Comparison of ENCODE assay signal across 9 mouse cellular contexts in the genomic region with DNA sequence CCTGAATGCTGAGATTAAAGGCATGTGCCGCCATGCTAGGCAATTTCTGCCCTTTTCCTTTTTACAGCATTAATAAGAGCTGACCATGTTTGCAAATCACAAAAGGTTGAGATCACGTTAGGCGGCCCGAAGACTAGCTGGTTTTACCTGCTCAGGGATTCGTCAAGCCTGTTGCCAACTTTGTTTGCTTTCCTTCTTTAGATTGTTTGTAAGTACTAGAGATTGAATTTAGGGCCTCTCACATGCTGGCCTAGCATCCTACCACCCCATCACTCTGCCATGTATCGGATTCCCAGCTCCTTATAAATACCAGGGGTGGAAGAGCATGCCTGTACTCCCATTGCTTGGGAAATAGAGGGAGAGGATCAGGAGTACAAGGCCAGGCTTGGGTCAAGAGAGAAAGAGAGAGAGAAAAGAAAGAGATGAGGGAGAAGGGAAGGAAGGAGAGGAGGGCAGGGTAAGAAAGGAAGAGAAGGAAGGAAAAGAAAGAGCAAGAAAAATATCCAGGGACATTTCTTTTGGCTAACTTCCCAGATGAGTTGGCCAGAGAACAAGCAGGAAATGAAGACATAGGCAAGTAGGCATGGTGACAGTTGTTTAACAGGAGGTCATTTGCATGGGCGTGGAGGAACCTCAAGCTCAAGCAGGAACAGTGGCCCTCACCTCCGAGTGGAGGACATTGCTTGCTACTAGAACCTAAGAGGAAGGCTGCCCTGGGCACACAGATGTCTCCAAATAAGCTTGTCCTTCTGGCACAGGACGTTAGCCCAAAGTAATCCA. TPM values are rescaled to one million over a fixed set of nuclear protein-coding genes. Genes with fewer than 3 reads are reported as not detected.
DNase-seq lines count a peak whose midpoint lies in the region; ATAC-seq lines count a peak whose summit lies in the region.
"Had no signal": no experiment of that assay in that cellular context is flagged by ENCODE, and none has a peak within 500 bp of the region (broad histone marks: within the 10 kb centered on the region; RNA-seq: fewer than 3 reads in every experiment).

No protein-coding gene starts in this region.

- peak; percentile 48 for DNase-seq in heart, adult 8-10 months (ENCODE audit: low spot score)
- peak; percentile 62 for DNase-seq in NIH3T3 (ENCODE audit: low read depth)
- DNase-seq in heart, postnatal 10 days = peak; percentile 36 to 41
- no peak for DNase-seq in left cerebral cortex, adult 11 months (ENCODE audit: low spot score)
- no peak for DNase-seq in thymus, postnatal 14 days
- no peak for DNase-seq in layer of hippocampus, adult 11-12 months (ENCODE audit: low spot score)
- DNase-seq: spleen, adult 18-20 months had no signal

- no peak for ATAC-seq in heart, embryonic 11.5 days (replicated peaks; ENCODE audit: insufficient number of reproducible peaks, low FRiP score, low TSS enrichment)

- H3K4me1 ChIP-seq in heart, embryonic 11.5 days (ENCODE audit: control insufficient read depth, insufficient read depth, low read length) = 0 out of 2 replicates have a peak, but pooled peaks cover 3% of the 10 kb centered on the region

- H3K9me3 ChIP-seq in heart, embryonic 11.5 days (replicated peaks; ENCODE audit: control insufficient read depth, low read length) = no peaks in the 10 kb centered on the region

- WGBS in heart, embryonic 11.5 days (ENCODE audit: insufficient replicate concordance) = 71% methylated on average over 9 of the region's 9 CpGs
- WGBS in macrophage (ENCODE audit: missing documents) = 70% methylated on average over 9 of the region's 9 CpGs

- no peaks in the 10 kb centered on the region for H3K79me2 ChIP-seq in macrophage (ENCODE audit: inconsistent target)

- intact Hi-C loops in heart, postnatal 10 days (cut with DNase I) = no loop called here

- H3K27me3 ChIP-seq in heart, embryonic 11.5 days (ENCODE audit: control insufficient read depth, insufficient read depth, low read length) = no peaks in the 10 kb centered on the region

- no peak overlapping the region for H3K9ac ChIP-seq in heart, embryonic 11.5 days (ENCODE audit: low read depth, low read length)

- no peak overlapping the region for H3K27ac ChIP-seq in heart, embryonic 11.5 days (ENCODE audit: low read depth, low read length)
- peak overlapping the region; percentile 99 for H3K27ac ChIP-seq in macrophage

- H3K4me2 ChIP-seq in heart, embryonic 11.5 days = no peak overlapping the region

- H3K4me3 ChIP-seq in heart, embryonic 11.5 days (ENCODE audit: low read depth, low read length) = no peak overlapping the region
- H3K4me3 ChIP-seq in macrophage (ENCODE audit: inconsistent target) = no peak overlapping the region

- H3K36me3 ChIP-seq in heart, embryonic 11.5 days (ENCODE audit: control insufficient read depth, insufficient read depth, low read length) = no peaks in the 10 kb centered on the region
- H3K36me3 ChIP-seq in macrophage (ENCODE audit: inconsistent target) = no peaks in the 10 kb centered on the region

RNA-seq across cellular contexts. Expression of gene Ypel2, which starts 32.8 kb away (rescaled TPM):
- total RNA-seq in heart, adult 8-10 months (2022) = 10 to 100 TPM in 2 of 4 experiments, 1 to 10 TPM in 2; 8.2 to 15.7 (median 11.9) TPM
- polyA plus RNA-seq in heart, embryonic 11.5 days (2014; fragmentation: Nextera tagmentation; extraction: Ambion mirVana) = 16.8 and 23.9 TPM in 2 replicates
- 10 to 100 TPM; 26.1 to 31.3 TPM for total RNA-seq in heart, postnatal 10 days (2021)
- 10 to 100 TPM in 2 of 26 experiments, 1 to 10 TPM in 19, under 1 TPM in 5; 0.65 to 14.1 (median 3.8) TPM for total RNA-seq in macrophage (2018; cell fraction: chromatin; rRNA removed)
- 1 to 10 TPM in 25 of 26 experiments, under 1 TPM in 1; 0.84 to 9.4 (median 3.3) TPM for total RNA-seq in macrophage (2018; cell fraction: cytosol; rRNA removed)
- 10 to 100 TPM in 4 of 26 experiments, 1 to 10 TPM in 22; 1.4 to 14.7 (median 3.7) TPM for total RNA-seq in macrophage (2018; cell fraction: nucleus; rRNA removed)
- 1.1 to 6.4 TPM (median 4.0 TPM) in 3 replicates for polyA plus RNA-seq in macrophage (2018)

RNA-seq across cellular contexts. Expression of gene Gdpd1, which starts 47.6 kb away (rescaled TPM):
- 10 to 100 TPM in 2 of 4 experiments, 1 to 10 TPM in 2; 9.1 to 12.0 (median 10.5) TPM for total RNA-seq in heart, adult 8-10 months (2022)
- polyA plus RNA-seq in heart, embryonic 11.5 days (2014; fragmentation: Nextera tagmentation; extraction: Ambion mirVana) = 20.6 and 28.5 TPM in 2 replicates
- 10 to 100 TPM in 1 of 2 experiments, 1 to 10 TPM in 1; 9.7 to 13.2 TPM for total RNA-seq in heart, postnatal 10 days (2021)
- 10 to 100 TPM in 7 of 26 experiments, 1 to 10 TPM in 19; 2.7 to 14.2 (median 7.3) TPM for total RNA-seq in macrophage (2018; cell fraction: chromatin; rRNA removed)
- total RNA-seq in macrophage (2018; cell fraction: cytosol; rRNA removed) = 10 to 100 TPM; 34.8 to 65.9 (median 48.5) TPM
- total RNA-seq in macrophage (2018; cell fraction: nucleus; rRNA removed) = 10 to 100 TPM in 25 of 26 experiments, 1 to 10 TPM in 1; 9.8 to 44.6 (median 27.6) TPM
- 27.9 to 70.5 TPM (median 53.3 TPM) in 3 replicates for polyA plus RNA-seq in macrophage (2018)

Comparison
In these comparisons a context has a peak if more than half of its experiments do, and no peak if none do; other contexts are left out.
1. DNase-seq: peak in heart, adult 8-10 months (single experiment), NIH3T3 (single experiment) and heart, postnatal 10 days (2 of 2); none in left cerebral cortex, adult 11 months (single experiment), thymus, postnatal 14 days (single experiment) and layer of hippocampus, adult 11-12 months (single experiment).